Mouse (Mus musculus) mammary gland, adult 2 months (tissue): ENCODE measurements around the gene Terb1. TPM values are rescaled to one million over a fixed set of nuclear protein-coding genes. Genes with fewer than 3 reads are reported as not detected.

Experiments used
- polyA plus RNA-seq: library from polyadenylated mRNA; depleted of rRNA; stranded (reverse); fragments of >200 nt; gene quantifications from 2 replicates; pipeline ENCODE4 v1.2.3, GENCODE M21; 2012; ENCODE audit warnings: low replicate concordance; rRNA removed

The Terb1 gene
- 0.09 and 0.16 TPM in 2 replicates for polyA plus RNA-seq

DNA sequence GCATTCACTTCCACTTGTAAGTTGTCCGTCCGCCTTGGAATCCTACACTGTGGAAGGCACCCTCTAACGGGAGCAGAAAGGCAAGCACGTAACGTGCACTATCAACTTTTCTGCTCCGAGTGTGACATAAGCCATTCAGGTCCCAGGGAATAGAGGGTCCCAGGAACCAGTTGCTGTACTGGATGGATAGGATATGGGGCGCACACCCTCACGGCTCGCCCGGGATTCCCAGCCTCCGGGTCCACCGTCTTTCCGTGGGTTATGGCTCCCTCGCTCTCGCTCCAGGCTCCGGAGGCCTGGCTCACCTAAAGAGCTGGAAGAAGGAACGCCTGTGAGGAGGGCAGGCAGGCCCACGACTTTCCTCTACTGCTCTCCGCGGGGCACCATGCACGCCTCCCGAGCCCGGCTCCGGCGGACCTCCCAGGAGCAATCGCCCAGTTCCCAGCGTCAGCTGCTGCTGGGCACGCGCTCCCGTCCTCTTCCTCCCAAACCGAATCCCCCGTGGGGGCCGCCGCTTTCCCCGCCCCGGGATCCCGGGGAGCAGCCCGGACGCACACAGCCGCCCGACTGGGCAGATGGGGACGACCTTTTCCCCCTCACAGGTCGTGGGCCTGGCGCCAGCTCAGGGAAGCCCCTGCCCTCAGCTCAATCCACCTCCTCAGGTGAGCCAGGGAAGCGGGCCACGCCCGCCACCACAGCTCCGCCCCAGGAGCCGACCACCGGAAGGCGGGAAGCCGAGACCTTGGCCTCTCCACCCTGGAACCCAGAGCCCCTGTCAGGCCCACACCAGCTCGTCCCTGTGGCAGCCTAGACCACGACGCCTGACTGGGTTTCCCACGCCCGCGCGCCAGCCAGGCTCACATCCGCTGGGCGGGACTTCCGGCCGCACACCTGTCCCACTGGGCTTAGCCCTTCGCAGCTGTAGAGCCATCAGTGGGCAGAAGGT is at the start of gene Terb1:
TSS of gene Terb1 (minus strand) at position 850 of the 946 bp plus-strand sequence.

DNA sequence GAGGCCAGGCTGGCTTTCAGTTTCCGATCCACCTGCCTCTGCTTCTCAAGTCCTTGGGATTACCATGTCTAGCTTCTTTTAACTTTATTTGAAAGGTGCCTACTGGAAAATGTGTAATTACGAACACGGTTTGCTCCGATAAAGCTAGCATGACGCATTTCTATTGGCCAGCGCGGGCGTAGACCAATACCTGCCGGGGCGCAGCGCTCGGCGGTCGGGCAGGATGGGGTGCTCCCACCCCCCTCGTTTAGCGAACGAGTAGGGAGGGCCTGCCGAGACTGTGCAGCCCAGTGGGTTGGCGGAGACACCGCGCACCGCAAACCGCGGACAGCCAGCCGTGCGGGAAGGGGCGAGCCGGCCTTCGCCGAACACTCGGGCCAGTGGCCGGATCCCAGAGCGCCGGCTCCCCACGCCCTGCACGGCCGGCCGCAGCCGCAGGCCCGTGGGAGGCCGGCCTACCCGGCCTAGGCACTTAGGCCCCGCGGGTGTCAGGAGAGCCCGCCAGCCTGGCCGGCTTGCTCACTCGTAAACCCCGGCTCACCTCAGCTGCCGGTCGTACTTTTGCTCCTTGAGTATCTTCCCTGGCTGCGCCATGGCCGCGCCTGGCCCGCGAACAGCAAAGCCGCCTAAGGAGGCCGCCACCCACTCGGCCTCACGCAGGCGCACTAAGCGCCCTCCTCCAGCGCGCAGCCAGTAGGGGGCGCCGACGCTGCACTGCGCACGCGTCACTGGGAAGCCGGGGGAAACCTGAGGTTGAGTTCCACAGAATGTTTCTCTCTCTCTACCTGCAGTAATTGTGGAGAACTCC is 24.5 kb upstream of the Terb1 start, which contains the start of the genes Nae1 and Car7:
TSS of gene Nae1 (minus strand) at position 667 of the 808 bp plus-strand sequence.
TSS of gene Car7 (plus strand) at position 719 of the 808 bp plus-strand sequence.

DNA sequence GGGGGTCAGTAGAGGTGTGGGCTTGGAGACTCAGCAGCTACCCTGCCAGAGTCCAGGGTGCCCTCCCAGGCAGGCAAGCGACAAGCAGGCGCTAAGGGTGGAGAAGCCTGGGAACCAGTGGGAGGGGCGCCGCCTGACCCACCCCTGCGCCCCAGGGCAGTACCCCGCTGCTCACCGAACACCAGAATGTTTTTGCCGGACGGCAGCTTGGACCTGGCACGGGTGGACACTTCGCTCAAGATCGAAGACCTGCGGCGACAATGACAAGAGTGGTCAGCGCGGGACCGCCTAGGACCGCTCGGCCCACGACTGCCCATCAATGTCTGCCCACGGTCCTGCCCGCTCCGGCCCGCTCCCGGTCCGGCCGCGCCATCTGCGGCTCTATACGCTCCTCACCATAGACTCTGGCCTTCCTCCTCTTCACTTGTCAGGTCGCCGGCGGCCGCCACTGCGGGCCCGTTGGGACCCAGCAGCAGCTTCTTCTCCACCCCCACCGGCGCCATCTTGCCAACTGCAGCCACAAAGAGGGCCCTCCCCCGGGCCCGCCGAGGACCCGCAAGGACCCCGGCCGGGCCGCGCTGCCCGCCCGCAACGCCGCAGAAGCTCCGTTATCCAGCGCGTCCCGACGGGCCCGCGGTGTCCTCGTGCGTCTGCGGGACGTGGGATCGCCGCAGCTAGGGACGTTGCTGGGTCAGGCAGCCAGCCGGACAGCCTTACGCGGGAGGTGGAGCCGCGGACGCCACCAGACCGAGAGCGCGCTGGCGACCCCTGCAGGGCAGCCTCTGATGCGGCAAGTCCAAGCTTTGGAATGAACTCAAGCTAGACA is 67.2 kb downstream of the Terb1 start, which contains the start of gene Dync1li2:
TSS of gene Dync1li2 (minus strand) at position 749 of the 826 bp plus-strand sequence.

Other genes starting within 250 kb of the Terb1 start
- gene Cmtm2a, start 216.7 kb downstream of the Terb1 start, polyA plus RNA-seq = not detected in 2 replicates
- gene Gm45711, start 199.8 kb downstream of the Terb1 start, polyA plus RNA-seq = not detected in 2 replicates
- gene Cmtm1, start 199.8 kb downstream of the Terb1 start, polyA plus RNA-seq = not detected in 2 replicates
- not detected in 2 replicates for gene Gm11020, start 188.3 kb downstream of the Terb1 start, polyA plus RNA-seq
- 0.23 TPM in 1 of 2 replicates, not detected in the other for gene Cmtm2b, start 187.7 kb downstream of the Terb1 start, polyA plus RNA-seq
- 187 and 269 TPM in 2 replicates for gene Cmtm3, start 170.5 kb downstream of the Terb1 start, polyA plus RNA-seq
- 8.6 and 12.2 TPM in 2 replicates for gene Cmtm4, start 114.1 kb downstream of the Terb1 start, polyA plus RNA-seq
- 8.6 and 20.6 TPM in 2 replicates for gene Dync1li2, start 66.9 kb downstream of the Terb1 start, polyA plus RNA-seq
- gene Nae1, start 24.7 kb upstream of the Terb1 start, polyA plus RNA-seq = 5.0 and 16.3 TPM in 2 replicates
- 5.7 and 6.5 TPM in 2 replicates for gene Car7, start 24.8 kb upstream of the Terb1 start, polyA plus RNA-seq
- gene Pdp2, start 81.5 kb upstream of the Terb1 start, polyA plus RNA-seq = 7.0 and 9.4 TPM in 2 replicates
- 0.04 and 0.37 TPM in 2 replicates for gene Cdh16, start 114.5 kb upstream of the Terb1 start, polyA plus RNA-seq
- gene Rrad, start 121.4 kb upstream of the Terb1 start, polyA plus RNA-seq = 7.4 and 16.4 TPM in 2 replicates
- gene Ciao2b, start 132.1 kb upstream of the Terb1 start, polyA plus RNA-seq = 36.8 and 39.0 TPM in 2 replicates
- gene Ces2a, start 224.1 kb upstream of the Terb1 start, polyA plus RNA-seq = 0.81 TPM in 1 of 2 replicates, not detected in the other